Mouse (Mus musculus): ENCODE measurements around the gene Lrrfip2. TPM values are rescaled to one million over a fixed set of nuclear protein-coding genes. Genes with fewer than 3 reads are reported as not detected.

Gene Lrrfip2
- polyA plus RNA-seq, 1 experiment from 2014 or later, result 45.5 TPM

DNA sequence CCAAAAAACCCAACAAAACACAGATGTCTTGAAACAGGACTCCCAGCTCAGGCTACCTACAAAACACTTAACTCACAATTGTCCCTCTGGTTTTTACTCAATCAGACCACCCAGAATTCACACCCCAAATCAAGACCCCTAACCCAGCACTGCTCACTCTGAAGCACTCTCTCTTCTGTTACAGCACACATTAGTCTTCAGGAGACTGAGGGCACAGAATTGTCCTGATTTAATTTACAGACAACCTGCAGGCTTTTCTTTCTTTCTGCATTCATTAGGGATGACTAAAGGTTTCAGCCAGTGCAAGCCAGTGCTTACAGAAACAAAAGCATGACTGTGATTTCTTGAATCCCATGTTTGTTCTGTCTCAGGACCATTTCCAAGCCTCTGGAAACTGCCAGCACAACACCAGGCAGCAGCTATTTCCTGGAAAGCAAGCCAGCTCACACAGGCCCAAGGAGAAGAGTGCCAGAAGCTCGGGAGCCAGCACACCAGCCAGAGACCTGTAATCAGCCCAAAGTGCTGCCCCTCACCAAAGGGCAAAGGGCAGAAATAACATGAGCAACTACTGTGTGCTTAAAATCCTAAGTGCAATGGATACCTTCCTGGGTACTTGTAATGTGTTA lies 143.1 kb downstream of the Lrrfip2 start:
- H3K36me3 ChIP-seq (ENCODE audit: control insufficient read depth, insufficient read depth, low read length), result peaks cover 12% of the 10 kb centered on the region; the same call in 1 of the 2 replicates
- no peaks in the 10 kb centered on the region for H3K4me1 ChIP-seq (ENCODE audit: control insufficient read depth, insufficient read depth, low read length)
- no peak overlapping the region for H3K4me3 ChIP-seq (ENCODE audit: low read depth, low read length)
- DNase-seq (ENCODE audit: low spot score) (no peak), ATAC-seq (ENCODE audit: insufficient number of reproducible peaks, low FRiP score, low TSS enrichment, low read depth) (no peak)
- no peak overlapping the region for H3K4me2 ChIP-seq (ENCODE audit: low read depth, severe bottlenecking)
- H3K9me3 ChIP-seq (ENCODE audit: control insufficient read depth, low read length), result no peaks in the 10 kb centered on the region
- 19% methylated on average over 1 of the region's 1 CpGs for WGBS
- H3K9ac ChIP-seq (ENCODE audit: low read length), result no peak overlapping the region
- no peaks in the 10 kb centered on the region for H3K27me3 ChIP-seq (ENCODE audit: control insufficient read depth, insufficient read depth, low read length)
- H3K27ac ChIP-seq (replicated peaks; ENCODE audit: low read depth, low read length), result peak overlapping the region; percentile 48; the same call in 1 of the 2 replicates

DNA sequence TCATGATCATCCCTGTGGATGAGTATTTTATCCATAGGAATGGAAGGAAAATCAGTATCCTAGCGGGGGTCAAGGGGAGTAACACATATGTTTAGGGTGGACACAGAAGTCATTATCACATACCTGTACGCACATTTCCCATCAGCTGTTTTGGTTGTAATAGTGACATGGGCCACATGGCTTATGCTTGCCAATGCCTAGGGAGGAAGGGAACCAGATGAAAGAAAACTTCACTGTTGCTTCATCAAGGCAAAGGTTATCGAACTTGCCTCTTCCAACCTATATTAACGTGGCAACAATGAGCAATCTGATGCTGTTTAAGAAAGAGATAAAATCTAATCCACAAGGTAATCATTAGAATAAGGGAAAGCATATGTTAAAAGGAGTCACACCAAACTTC lies 144.0 kb downstream of the Lrrfip2 start:
- ATAC-seq (ENCODE audit: insufficient number of reproducible peaks, low FRiP score, low TSS enrichment, low read depth), result no peak
- Histone ChIP-seq H3K36me3 (ENCODE audit: control insufficient read depth, insufficient read depth, low read length) (peaks cover 12% of the 10 kb centered on the region; the same call in 1 of the 2 replicates), H3K4me2 (ENCODE audit: low read depth, severe bottlenecking) (no peak overlapping the region), H3K9ac (ENCODE audit: low read length) (no peak overlapping the region), H3K27me3 (ENCODE audit: control insufficient read depth, insufficient read depth, low read length) (no peaks in the 10 kb centered on the region), H3K9me3 (ENCODE audit: control insufficient read depth, low read length) (no peaks in the 10 kb centered on the region), H3K4me1 (ENCODE audit: control insufficient read depth, insufficient read depth, low read length) (no peaks in the 10 kb centered on the region), H3K27ac (replicated peaks; ENCODE audit: low read depth, low read length) (no peak overlapping the region), H3K4me3 (ENCODE audit: low read depth, low read length) (no peak overlapping the region)
- no peak for DNase-seq (ENCODE audit: low spot score)
- 91% methylated on average over 4 of the region's 4 CpGs for WGBS

DNA sequence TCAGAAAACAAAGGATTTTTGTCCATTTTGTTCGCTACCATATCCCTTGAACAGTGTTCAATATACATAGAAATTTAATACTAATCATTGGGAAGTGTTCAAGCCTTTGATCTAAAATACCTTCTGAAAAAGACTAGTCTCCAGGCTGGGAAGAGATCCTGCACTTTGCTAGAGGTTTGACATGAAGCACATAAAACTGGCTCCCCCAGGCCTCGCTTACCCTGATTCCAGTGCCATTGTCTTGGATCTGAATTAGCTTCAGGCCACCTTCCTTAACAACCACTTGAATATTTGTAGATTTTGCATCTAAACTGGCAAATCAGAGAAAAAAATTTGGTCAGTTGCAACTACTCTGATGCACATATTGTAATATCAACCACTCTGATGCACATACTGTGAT lies 150.6 kb downstream of the Lrrfip2 start:
- 93% methylated on average over 2 of the region's 2 CpGs for WGBS

DNA sequence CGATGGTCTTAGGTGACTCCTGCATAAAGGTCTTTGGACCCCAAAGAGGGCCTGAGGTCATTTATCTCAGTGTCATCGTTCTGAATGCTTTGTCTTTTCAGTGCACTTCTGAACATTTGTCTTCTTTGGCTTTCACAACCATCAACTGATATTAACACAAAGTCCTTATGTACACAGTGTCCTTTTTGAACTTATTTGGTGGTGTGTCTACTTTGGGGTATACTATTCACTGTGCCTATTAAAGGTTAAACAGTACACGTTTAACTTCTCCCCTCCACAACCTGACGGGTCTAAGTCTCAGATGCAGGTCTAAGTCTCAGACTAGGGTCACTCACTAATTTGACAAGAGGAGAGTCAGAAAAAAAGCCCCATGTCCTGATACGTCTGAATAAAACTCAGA lies 153.2 kb downstream of the Lrrfip2 start:
- Histone ChIP-seq H3K9ac (ENCODE audit: low read length) (peak overlapping the region; percentile 76), H3K4me1 (ENCODE audit: control insufficient read depth, insufficient read depth, low read length) (peaks cover 13% of the 10 kb centered on the region), H3K36me3 (ENCODE audit: control insufficient read depth, insufficient read depth, low read length) (no peaks in the 10 kb centered on the region), H3K4me2 (ENCODE audit: low read depth, severe bottlenecking) (peak overlapping the region; percentile 56), H3K4me3 (ENCODE audit: low read depth, low read length) (peak overlapping the region; percentile 78), H3K9me3 (ENCODE audit: control insufficient read depth, low read length) (no peaks in the 10 kb centered on the region), H3K27me3 (ENCODE audit: control insufficient read depth, insufficient read depth, low read length) (no peaks in the 10 kb centered on the region), H3K27ac (replicated peaks; ENCODE audit: low read depth, low read length) (peak overlapping the region; percentile 81; the same call in 1 of the 2 replicates)
- DNase-seq (ENCODE audit: low spot score) (no peak), ATAC-seq (ENCODE audit: insufficient number of reproducible peaks, low FRiP score, low TSS enrichment, low read depth) (no peak)
- 23% methylated on average over 5 of the region's 5 CpGs for WGBS

More for the DNA sequence above, 150.6 kb downstream of the Lrrfip2 start:
- ATAC-seq (ENCODE audit: insufficient number of reproducible peaks, low FRiP score, low TSS enrichment, low read depth), result no peak
- H3K9ac ChIP-seq (ENCODE audit: low read length), result no peak overlapping the region
- H3K27me3 ChIP-seq (ENCODE audit: control insufficient read depth, insufficient read depth, low read length), result no peaks in the 10 kb centered on the region
- no peak overlapping the region for H3K4me3 ChIP-seq (ENCODE audit: low read depth, low read length)
- H3K4me2 ChIP-seq (ENCODE audit: low read depth, severe bottlenecking), result no peak overlapping the region
- peaks cover 3% of the 10 kb centered on the region; the same call in 1 of the 2 replicates for H3K4me1 ChIP-seq (ENCODE audit: control insufficient read depth, insufficient read depth, low read length)
- no peaks in the 10 kb centered on the region for H3K9me3 ChIP-seq (ENCODE audit: control insufficient read depth, low read length)
- no peak overlapping the region for H3K27ac ChIP-seq (replicated peaks; ENCODE audit: low read depth, low read length)
- no peak for DNase-seq (ENCODE audit: low spot score)
- peaks cover 4% of the 10 kb centered on the region; the same call in 1 of the 2 replicates for H3K36me3 ChIP-seq (ENCODE audit: control insufficient read depth, insufficient read depth, low read length)

DNA sequence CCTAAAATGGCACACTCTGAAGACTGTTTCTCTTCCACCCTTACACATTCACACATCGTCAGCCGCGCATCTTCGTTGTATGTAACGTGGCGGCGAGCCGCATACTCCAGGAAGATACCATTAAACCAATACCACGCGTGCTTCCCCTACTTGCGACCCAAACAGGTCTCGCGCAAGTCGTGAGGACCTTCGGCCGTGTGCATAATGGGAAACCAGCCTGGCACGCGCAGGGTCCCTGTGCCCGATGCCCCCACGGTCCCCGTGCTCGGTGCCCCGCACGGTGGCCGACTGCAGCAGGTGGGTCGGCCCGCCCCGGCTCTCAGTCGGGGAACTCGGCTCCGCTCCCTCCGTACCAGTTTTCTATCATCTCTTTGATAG lies 153.7 kb downstream of the Lrrfip2 start:
- Histone ChIP-seq H3K27ac (replicated peaks; ENCODE audit: low read depth, low read length) (peak overlapping the region; percentile 81; the same call in 1 of the 2 replicates), H3K9me3 (ENCODE audit: control insufficient read depth, low read length) (no peaks in the 10 kb centered on the region), H3K4me3 (ENCODE audit: low read depth, low read length) (peak overlapping the region; percentile 78), H3K9ac (ENCODE audit: low read length) (peak overlapping the region; percentile 76), H3K36me3 (ENCODE audit: control insufficient read depth, insufficient read depth, low read length) (no peaks in the 10 kb centered on the region), H3K4me1 (ENCODE audit: control insufficient read depth, insufficient read depth, low read length) (peaks cover 13% of the 10 kb centered on the region), H3K27me3 (ENCODE audit: control insufficient read depth, insufficient read depth, low read length) (no peaks in the 10 kb centered on the region), H3K4me2 (ENCODE audit: low read depth, severe bottlenecking) (peak overlapping the region; percentile 56)
- ATAC-seq (ENCODE audit: insufficient number of reproducible peaks, low FRiP score, low TSS enrichment, low read depth), result peak; percentile 54
- WGBS, result under 1% methylated on average over 32 of the region's 32 CpGs
- DNase-seq (ENCODE audit: low spot score), result no peak

DNA sequence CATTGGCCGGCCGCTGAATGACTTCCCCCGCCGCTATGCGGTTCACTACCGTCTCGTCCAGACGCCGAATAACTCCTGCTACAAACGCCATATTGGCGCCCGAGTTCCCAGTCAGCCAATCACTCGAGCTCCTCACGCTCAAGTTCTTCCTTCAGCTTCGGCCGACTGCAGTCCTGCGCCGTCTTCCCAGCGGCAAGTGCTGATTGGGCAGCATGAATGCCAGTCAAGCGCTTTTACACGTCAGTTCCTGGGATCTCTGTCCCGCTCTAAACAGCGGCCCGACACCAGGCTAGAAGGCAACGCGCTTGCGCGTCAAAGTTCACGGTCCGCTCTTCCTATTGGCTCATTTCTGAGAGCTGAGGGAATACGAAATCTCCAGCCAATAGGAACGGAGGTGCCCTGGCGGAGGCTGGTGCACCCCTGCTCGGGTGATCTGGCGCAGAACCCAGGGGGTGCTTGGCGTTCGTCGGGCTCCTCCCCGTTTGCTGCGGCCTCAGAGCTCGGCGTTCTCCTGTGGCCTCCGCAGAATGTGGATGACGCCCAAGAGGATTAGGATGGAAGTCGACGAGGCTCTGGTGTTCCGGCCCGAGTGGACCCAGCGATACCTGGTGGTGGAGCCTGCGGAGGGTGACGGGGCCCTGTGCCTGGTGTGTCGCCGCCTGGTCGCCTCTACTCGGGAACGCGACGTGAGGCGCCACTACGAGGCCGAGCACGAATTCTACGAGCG lies 154.2 kb downstream of the Lrrfip2 start, which contains the start of the genes Mlh1 and Epm2aip1:
Gene Mlh1 (minus strand): TSS at position 358 of the 727 bp plus-strand sequence.
Gene Epm2aip1 (plus strand): TSS at position 496 of the 727 bp plus-strand sequence.
- DNase-seq (ENCODE audit: low spot score), result peak; percentile 99
- no peaks in the 10 kb centered on the region for H3K36me3 ChIP-seq (ENCODE audit: control insufficient read depth, insufficient read depth, low read length)

DNA sequence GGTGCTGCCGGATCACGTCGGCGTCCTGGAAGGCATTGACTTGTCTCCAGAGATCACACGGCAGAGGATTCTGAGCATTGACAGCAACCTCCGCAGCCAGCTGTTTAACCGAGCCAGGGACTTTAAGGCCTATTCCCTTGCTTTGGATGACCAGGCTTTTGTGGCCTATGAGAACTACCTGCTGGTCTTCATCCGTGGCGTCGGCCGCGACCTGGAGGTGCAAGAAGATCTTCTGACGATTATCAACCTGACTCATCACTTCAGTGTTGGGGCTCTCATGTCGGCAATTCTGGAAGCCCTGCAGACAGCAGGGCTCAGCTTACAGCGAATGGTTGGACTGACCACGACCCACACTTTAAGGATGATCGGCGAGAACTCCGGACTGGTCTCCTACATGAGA lies 155.0 kb downstream of the Lrrfip2 start:
- peak overlapping the region; percentile 78 for H3K4me3 ChIP-seq (ENCODE audit: low read depth, low read length)
- DNase-seq (ENCODE audit: low spot score), result no peak
- WGBS, result 16% methylated on average over 19 of the region's 19 CpGs

More for the DNA sequence above, 154.2 kb downstream of the Lrrfip2 start, which contains the start of the genes Mlh1 and Epm2aip1:
- Histone ChIP-seq H3K4me2 (ENCODE audit: low read depth, severe bottlenecking) (peak within 1 kb of the TSS; percentile 80), H3K9me3 (ENCODE audit: control insufficient read depth, low read length) (no peaks in the 10 kb centered on the region), H3K9ac (ENCODE audit: low read length) (peak within 1 kb of the TSS; percentile 84), H3K27ac (replicated peaks; ENCODE audit: low read depth, low read length) (peak within 1 kb of the TSS; percentile 83), H3K4me3 (ENCODE audit: low read depth, low read length) (peak within 1 kb of the TSS; percentile 78), H3K4me1 (ENCODE audit: control insufficient read depth, insufficient read depth, low read length) (peaks cover 13% of the 10 kb centered on the region), H3K27me3 (ENCODE audit: control insufficient read depth, insufficient read depth, low read length) (no peaks in the 10 kb centered on the region)
- WGBS, result under 1% methylated on average over 64 of the region's 64 CpGs
- peak; percentile 99 for ATAC-seq (ENCODE audit: insufficient number of reproducible peaks, low FRiP score, low TSS enrichment, low read depth)

DNA sequence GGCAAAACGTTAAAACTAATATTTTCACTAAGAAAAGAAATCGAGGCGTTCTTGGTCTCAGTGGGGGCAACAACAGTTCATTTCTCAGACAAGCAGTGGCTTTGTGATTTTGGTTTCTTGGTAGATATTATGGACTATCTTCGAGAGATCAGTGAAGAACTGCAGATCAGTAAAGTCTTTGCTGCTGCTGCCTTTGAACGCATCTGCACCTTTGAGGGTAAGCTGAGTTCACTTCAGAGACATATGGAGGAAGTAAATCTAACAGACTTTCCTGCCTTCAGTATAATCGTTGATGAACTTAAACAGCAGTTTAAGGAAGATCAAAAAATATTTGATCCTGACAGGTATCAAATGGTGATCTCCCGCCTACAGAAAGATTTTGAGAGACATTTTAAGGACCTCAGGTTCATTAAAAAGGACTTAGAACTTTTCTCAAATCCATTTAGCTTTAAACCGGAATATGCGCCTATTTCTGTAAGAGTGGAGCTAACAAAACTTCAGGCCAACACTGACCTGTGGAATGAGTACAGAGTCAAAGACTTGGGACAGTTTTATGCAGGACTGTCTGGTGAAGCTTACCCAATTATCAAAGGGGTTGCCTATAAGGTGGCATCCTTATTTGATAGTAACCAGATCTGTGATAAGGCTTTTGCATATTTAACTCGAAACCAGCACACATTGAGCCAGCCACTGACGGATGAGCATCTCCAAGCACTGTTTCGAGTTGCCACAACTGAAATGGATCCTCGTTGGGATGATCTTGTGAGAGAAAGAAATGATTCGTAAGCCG lies 155.8 kb downstream of the Lrrfip2 start:
- H3K4me1 ChIP-seq (ENCODE audit: control insufficient read depth, insufficient read depth, low read length), result peaks cover 13% of the 10 kb centered on the region
- no peaks in the 10 kb centered on the region for H3K36me3 ChIP-seq (ENCODE audit: control insufficient read depth, insufficient read depth, low read length)
- DNase-seq (ENCODE audit: low spot score) (no peak), ATAC-seq (ENCODE audit: insufficient number of reproducible peaks, low FRiP score, low TSS enrichment, low read depth) (no peak)
- H3K27me3 ChIP-seq (ENCODE audit: control insufficient read depth, insufficient read depth, low read length), result no peaks in the 10 kb centered on the region
- H3K4me2 ChIP-seq (ENCODE audit: low read depth, severe bottlenecking), result peak overlapping the region; percentile 80
- no peaks in the 10 kb centered on the region for H3K9me3 ChIP-seq (ENCODE audit: control insufficient read depth, low read length)
- 75% methylated on average over 15 of the region's 15 CpGs for WGBS
- no peak overlapping the region for H3K9ac ChIP-seq (ENCODE audit: low read length)
- peak overlapping the region; percentile 78 for H3K4me3 ChIP-seq (ENCODE audit: low read depth, low read length)
- H3K27ac ChIP-seq (replicated peaks; ENCODE audit: low read depth, low read length), result no peak overlapping the region

More for the DNA sequence above, 155.0 kb downstream of the Lrrfip2 start:
- ATAC-seq (ENCODE audit: insufficient number of reproducible peaks, low FRiP score, low TSS enrichment, low read depth), result no peak
- Histone ChIP-seq H3K27ac (replicated peaks; ENCODE audit: low read depth, low read length) (peak overlapping the region; percentile 83; the same call in 1 of the 2 replicates), H3K4me2 (ENCODE audit: low read depth, severe bottlenecking) (peak overlapping the region; percentile 80), H3K9me3 (ENCODE audit: control insufficient read depth, low read length) (no peaks in the 10 kb centered on the region), H3K4me1 (ENCODE audit: control insufficient read depth, insufficient read depth, low read length) (peaks cover 13% of the 10 kb centered on the region), H3K36me3 (ENCODE audit: control insufficient read depth, insufficient read depth, low read length) (no peaks in the 10 kb centered on the region), H3K27me3 (ENCODE audit: control insufficient read depth, insufficient read depth, low read length) (no peaks in the 10 kb centered on the region), H3K9ac (ENCODE audit: low read length) (peak overlapping the region; percentile 84)

All from limb, embryonic 11.5 days (tissue).